Mouse (Mus musculus) cortical plate, adult 2 months (tissue): ENCODE measurements around the gene Tas2r134.

Source experiments
- CTCF ChIP-seq: fragments of 200-500 bp; IDR thresholded peaks from 2 replicates; pipeline ENCODE4 v1.5.1; 2011; ENCODE audit warnings: mild to moderate bottlenecking, control low read depth, low read length; ENCODE audit not compliant: insufficient read depth; ENCODE audit errors: extremely low read depth
- POLR2A ChIP-seq: fragments of 200-500 bp; IDR thresholded peaks from 2 replicates; pipeline ENCODE4 v1.6.1; 2011; ENCODE audit warnings: mild to moderate bottlenecking, low read length, control low read depth; ENCODE audit not compliant: insufficient read depth; ENCODE audit errors: extremely low read depth

- no peak for TF ChIP-seq CTCF
- no peak for TF ChIP-seq POLR2A
Observed at GRCm38 (mm10) chr2:51649887-51650286, 22.6 kb downstream of the Tas2r134 start.
